Mouse (Mus musculus) adrenal gland, adult 18-20 months (tissue): Measurements from ENCODE around the gene Alx1. TPM values are rescaled to one million over a fixed set of nuclear protein-coding genes. Genes with fewer than 3 reads are reported as not detected.

Experiments
- total RNA-seq, 2 experiments: library from RNA; stranded (reverse); gene quantifications; 1 replicate in 1 of 2; 2 replicates in 1 of 2; pipeline ENCODE4 v1.2.3; 2021

Alx1 gene
- total RNA-seq, 2 experiments from 2014 or later, result not detected

Other genes starting within 250 kb of the Alx1 start
- gene Lrriq1, start 206.1 kb upstream of the Alx1 start, total RNA-seq, result under 1 TPM; 0.10 to 0.27 TPM